Mouse (Mus musculus): ENCODE measurements around the gene Agrp. TPM values are rescaled to one million over a fixed set of nuclear protein-coding genes. Genes with fewer than 3 reads are reported as not detected.
A peak's percentile ranks its signal among the peaks of the same experiment; 100 is the strongest.

Agrp gene
- polyA plus RNA-seq (2015; fragmentation: Nextera tagmentation; extraction: Ambion mirVana): 0.43 and 1.2 TPM in 2 replicates

- H3K4me2 ChIP-seq: peak within 1 kb of the TSS; percentile 94
- peak within 1 kb of the TSS; percentile 99 for H3K9ac ChIP-seq
- ATAC-seq (ENCODE audit: low FRiP score): peak; percentile 49
- no peaks in the 10 kb centered on the region for H3K9me3 ChIP-seq
- peaks cover 39% of the 10 kb centered on the region for H3K4me1 ChIP-seq (replicated peaks)
- H3K4me3 ChIP-seq: peak within 1 kb of the TSS; percentile 88
- peaks cover under 1% of the 10 kb centered on the region; the same call in 1 of the 2 replicates for H3K36me3 ChIP-seq
- H3K27ac ChIP-seq: peak within 1 kb of the TSS; percentile 100
- WGBS: under 1% methylated on average over 49 of the region's 63 CpGs
- H3K27me3 ChIP-seq: no peaks in the 10 kb centered on the region
Observed at GRCm38 (mm10) chr8:105636963-105637510, at the start of gene Agrp. TSS of gene Agrp (minus strand) at chr8:105637393.

DNA sequence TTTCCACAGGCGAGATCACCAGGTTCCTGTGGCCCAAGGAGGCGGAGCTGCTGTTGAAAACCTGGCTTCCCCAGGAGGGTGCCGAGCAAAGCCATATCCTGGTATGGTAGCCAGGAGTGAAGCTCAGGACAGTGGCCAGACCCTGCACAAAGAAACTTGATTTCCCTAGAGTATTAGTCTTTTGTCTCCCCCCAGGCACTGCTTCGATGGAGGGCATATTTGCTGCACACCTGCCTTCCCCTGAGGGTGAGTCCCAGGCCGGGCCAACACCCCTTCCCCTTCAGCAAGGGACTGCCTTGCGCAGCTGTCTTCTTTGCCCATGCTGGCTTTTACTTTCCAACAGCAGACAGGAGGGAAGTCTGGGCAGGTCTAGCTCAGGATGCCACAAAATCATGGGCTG lies 49.4 kb upstream of the Agrp start:
- Histone ChIP-seq H3K4me2 (no peak overlapping the region), H3K9me3 (no peaks in the 10 kb centered on the region), H3K4me3 (no peak overlapping the region), H3K9ac (no peak overlapping the region), H3K36me3 (peaks cover 26% of the 10 kb centered on the region), H3K27ac (no peak overlapping the region), H3K27me3 (no peaks in the 10 kb centered on the region), H3K4me1 (replicated peaks) (peaks cover 8% of the 10 kb centered on the region)
- WGBS: 62% methylated on average over 6 of the region's 6 CpGs
- ATAC-seq (ENCODE audit: low FRiP score): no peak

DNA sequence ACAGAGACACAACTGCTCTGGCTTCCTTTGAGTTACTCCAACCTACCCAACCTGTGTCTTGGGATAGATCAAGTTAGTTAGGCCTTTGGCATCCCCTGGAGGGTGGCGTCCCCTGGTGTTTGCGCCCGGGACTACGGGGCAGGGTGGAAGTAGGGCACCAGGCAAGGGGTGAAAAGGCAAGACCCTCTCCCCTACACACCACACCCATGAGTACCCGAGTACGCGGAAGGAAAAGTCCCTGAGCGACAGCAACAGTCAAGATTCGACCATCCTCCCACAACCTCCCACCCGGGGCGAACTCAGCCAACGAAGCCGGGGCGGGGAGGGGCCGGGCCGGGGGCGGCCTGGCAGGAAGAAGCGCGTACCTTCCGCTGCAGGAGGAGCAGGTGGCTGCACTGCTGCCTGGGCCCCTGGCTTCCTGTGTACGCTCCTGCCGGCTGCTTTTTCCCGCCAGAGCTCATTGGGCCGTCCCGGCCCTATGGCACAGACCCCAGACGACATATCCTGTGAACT lies 48.7 kb upstream of the Agrp start, which contains the start of gene Carmil2:
Gene Carmil2 (plus strand): TSS at position 479 of the 513 bp plus-strand sequence.
- ATAC-seq (ENCODE audit: low FRiP score): peak; percentile 26; the same call in 1 of the 2 replicates
- 19% methylated on average over 24 of the region's 26 CpGs for WGBS
- no peak within 1 kb of the TSS for H3K9ac ChIP-seq

DNA sequence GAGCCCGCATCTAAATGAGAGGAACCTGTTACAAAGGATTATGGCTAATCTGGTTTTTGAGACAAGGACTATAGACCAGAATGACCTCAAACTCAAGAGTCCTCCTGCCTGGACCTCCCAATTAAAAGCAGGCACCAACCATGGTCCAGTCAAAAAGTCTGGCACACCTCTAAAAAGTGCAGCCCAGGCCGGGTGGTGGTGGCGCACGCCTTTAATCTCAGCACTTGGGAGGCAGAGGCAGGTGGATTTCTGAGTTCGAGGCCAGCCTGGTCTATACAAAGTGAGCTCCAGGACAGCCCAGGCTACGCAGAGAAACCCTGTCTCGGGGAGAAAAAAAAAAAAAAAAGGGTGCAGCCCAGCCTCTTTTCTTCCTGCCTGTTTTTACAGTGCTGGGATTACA lies 48.1 kb upstream of the Agrp start:
- no peaks in the 10 kb centered on the region for H3K27me3 ChIP-seq
- ATAC-seq (ENCODE audit: low FRiP score): no peak
- H3K36me3 ChIP-seq: peaks cover 38% of the 10 kb centered on the region
- H3K4me3 ChIP-seq: no peak overlapping the region
- H3K9me3 ChIP-seq: no peaks in the 10 kb centered on the region
- WGBS: 86% methylated on average over 7 of the region's 7 CpGs
- H3K4me1 ChIP-seq (replicated peaks): peaks cover 8% of the 10 kb centered on the region
- H3K4me2 ChIP-seq: no peak overlapping the region
- no peak overlapping the region for H3K27ac ChIP-seq
- no peak overlapping the region for H3K9ac ChIP-seq

More for the DNA sequence above, 48.7 kb upstream of the Agrp start, which contains the start of gene Carmil2:
- Histone ChIP-seq H3K27ac (no peak within 1 kb of the TSS), H3K9me3 (no peaks in the 10 kb centered on the region), H3K36me3 (peaks cover 33% of the 10 kb centered on the region), H3K27me3 (no peaks in the 10 kb centered on the region), H3K4me1 (replicated peaks) (peaks cover 8% of the 10 kb centered on the region), H3K4me2 (0 out of 2 replicates have a peak within 1 kb of the TSS, but pooled peaks have one; percentile 10), H3K4me3 (no peak within 1 kb of the TSS)

- peaks cover 93% of the 10 kb centered on the region for H3K36me3 ChIP-seq
- no peaks in the 10 kb centered on the region for H3K9me3 ChIP-seq
- no peaks in the 10 kb centered on the region for H3K27me3 ChIP-seq
- H3K4me1 ChIP-seq (replicated peaks): no peaks in the 10 kb centered on the region
- 89% methylated on average over 1 of the region's 1 CpGs for WGBS
- no peak overlapping the region for H3K27ac ChIP-seq
- no peak for ATAC-seq (ENCODE audit: low FRiP score)
- H3K4me3 ChIP-seq: no peak overlapping the region
- no peak overlapping the region for H3K9ac ChIP-seq
- no peak overlapping the region for H3K4me2 ChIP-seq
Observed at GRCm38 (mm10) chr8:105677891-105678290, 40.7 kb upstream of the Agrp start.

GRCm38 (mm10) chr8:105661167-105661566 lies 24.0 kb upstream of the Agrp start:
- peaks cover 24% of the 10 kb centered on the region for H3K36me3 ChIP-seq
- H3K4me3 ChIP-seq: no peak overlapping the region
- ATAC-seq (ENCODE audit: low FRiP score): no peak; the same call in 1 of the 2 replicates
- 87% methylated on average over 3 of the region's 3 CpGs for WGBS
- H3K9me3 ChIP-seq: no peaks in the 10 kb centered on the region
- H3K27ac ChIP-seq: no peak overlapping the region
- no peak overlapping the region for H3K4me2 ChIP-seq
- H3K4me1 ChIP-seq (replicated peaks): 0 out of 2 replicates have a peak, but pooled peaks cover 6% of the 10 kb centered on the region
- H3K9ac ChIP-seq: no peak overlapping the region
- H3K27me3 ChIP-seq: no peaks in the 10 kb centered on the region

DNA sequence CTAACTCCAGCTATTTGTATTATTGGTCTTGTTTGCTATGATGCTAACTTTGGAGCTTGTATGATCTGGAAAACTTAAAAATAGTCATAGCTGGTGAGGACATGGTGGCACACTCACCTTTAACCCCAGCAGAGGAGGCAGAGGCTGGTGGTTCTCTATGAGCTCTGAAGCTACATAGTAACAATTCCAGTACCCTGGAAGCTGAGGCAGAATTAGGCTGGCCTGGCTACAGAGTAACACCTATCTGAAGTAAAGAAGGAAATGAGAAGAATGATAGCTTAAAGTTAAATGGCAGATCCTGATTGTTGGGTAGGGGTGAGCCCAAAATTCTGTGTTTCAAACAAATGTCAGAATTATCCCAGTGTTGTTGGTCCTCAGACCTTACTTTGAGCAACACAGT lies 20.4 kb upstream of the Agrp start:
- no peak overlapping the region for H3K9ac ChIP-seq
- ATAC-seq (ENCODE audit: low FRiP score): no peak
- H3K27ac ChIP-seq: no peak overlapping the region
- no peaks in the 10 kb centered on the region for H3K9me3 ChIP-seq
- H3K4me2 ChIP-seq: no peak overlapping the region
- peaks cover 15% of the 10 kb centered on the region for H3K36me3 ChIP-seq
- no peak overlapping the region for H3K4me3 ChIP-seq
- no peaks in the 10 kb centered on the region for H3K27me3 ChIP-seq
- H3K4me1 ChIP-seq (replicated peaks): 0 out of 2 replicates have a peak, but pooled peaks cover 6% of the 10 kb centered on the region

DNA sequence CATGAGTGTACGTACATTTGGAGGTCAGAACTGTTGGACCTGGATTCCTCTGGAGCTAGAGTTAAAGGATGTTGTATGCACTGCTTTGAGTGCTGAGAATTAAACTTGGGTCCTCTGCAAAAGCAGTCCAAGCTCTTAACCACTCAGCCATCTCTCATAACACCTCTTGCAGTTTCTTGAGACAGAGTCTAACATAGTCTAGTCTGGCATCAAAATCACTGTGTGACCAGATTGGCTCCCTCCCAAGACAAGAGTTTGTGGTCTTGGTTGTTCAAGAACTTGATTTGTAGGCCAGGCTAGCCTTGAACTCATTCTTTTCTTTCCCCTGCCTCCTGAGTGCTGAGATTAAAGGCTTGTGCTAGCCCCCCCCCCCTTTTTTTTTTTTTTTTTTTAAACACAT lies 11.7 kb upstream of the Agrp start:
- Histone ChIP-seq H3K27ac (no peak overlapping the region), H3K4me3 (no peak overlapping the region), H3K4me1 (replicated peaks) (0 out of 2 replicates have a peak, but pooled peaks cover 3% of the 10 kb centered on the region), H3K36me3 (peaks cover 37% of the 10 kb centered on the region), H3K9me3 (no peaks in the 10 kb centered on the region), H3K9ac (no peak overlapping the region), H3K4me2 (no peak overlapping the region), H3K27me3 (no peaks in the 10 kb centered on the region)
- no peak for ATAC-seq (ENCODE audit: low FRiP score)
- WGBS: 100% methylated on average over 1 of the region's 1 CpGs

GRCm38 (mm10) chr8:105645205-105645604 lies 8.0 kb upstream of the Agrp start:
- Histone ChIP-seq H3K4me1 (replicated peaks) (peaks cover 4% of the 10 kb centered on the region; the same call in 1 of the 2 replicates), H3K27me3 (no peaks in the 10 kb centered on the region), H3K36me3 (peaks cover 31% of the 10 kb centered on the region), H3K9ac (no peak overlapping the region), H3K4me3 (no peak overlapping the region), H3K4me2 (no peak overlapping the region), H3K9me3 (no peaks in the 10 kb centered on the region), H3K27ac (no peak overlapping the region)
- WGBS: 97% methylated on average over 1 of the region's 1 CpGs
- ATAC-seq (ENCODE audit: low FRiP score): no peak

DNA sequence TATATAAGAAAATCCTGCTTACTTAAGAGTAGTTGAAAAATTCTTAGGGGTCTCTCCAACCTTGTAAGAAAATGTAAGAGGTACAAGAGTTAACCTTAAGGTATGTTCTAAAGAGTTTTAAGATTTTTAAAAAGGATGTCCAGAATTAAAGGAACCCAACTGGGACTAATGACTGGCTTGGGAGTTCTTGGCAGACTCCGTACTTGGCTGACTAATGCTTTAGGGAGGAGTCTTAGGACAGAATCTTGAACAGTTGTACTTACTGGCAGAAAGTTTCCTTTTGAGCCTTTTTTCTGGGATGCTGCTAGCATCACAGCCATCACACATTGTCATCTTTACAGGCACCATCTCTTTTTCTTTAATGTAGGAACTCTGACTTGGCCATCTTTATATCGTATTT lies 3.3 kb upstream of the Agrp start:
- Histone ChIP-seq H3K4me2 (no peak overlapping the region), H3K9me3 (no peaks in the 10 kb centered on the region), H3K9ac (no peak overlapping the region), H3K4me1 (replicated peaks) (peaks cover 32% of the 10 kb centered on the region), H3K27me3 (no peaks in the 10 kb centered on the region), H3K27ac (no peak overlapping the region), H3K4me3 (no peak overlapping the region), H3K36me3 (peaks cover 18% of the 10 kb centered on the region)
- ATAC-seq (ENCODE audit: low FRiP score): no peak
- 84% methylated on average over 2 of the region's 2 CpGs for WGBS

- no peak for ATAC-seq (ENCODE audit: low FRiP score)
- 67% methylated on average over 1 of the region's 1 CpGs for WGBS
- Histone ChIP-seq H3K27ac (0 out of 2 replicates have a peak overlapping the region, but pooled peaks have one; percentile 35), H3K4me1 (replicated peaks) (peaks cover 38% of the 10 kb centered on the region), H3K27me3 (no peaks in the 10 kb centered on the region), H3K4me2 (no peak overlapping the region), H3K9me3 (no peaks in the 10 kb centered on the region), H3K36me3 (peaks cover 11% of the 10 kb centered on the region), H3K4me3 (no peak overlapping the region), H3K9ac (no peak overlapping the region)
Observed at GRCm38 (mm10) chr8:105639835-105640234, 2.6 kb upstream of the Agrp start.

DNA sequence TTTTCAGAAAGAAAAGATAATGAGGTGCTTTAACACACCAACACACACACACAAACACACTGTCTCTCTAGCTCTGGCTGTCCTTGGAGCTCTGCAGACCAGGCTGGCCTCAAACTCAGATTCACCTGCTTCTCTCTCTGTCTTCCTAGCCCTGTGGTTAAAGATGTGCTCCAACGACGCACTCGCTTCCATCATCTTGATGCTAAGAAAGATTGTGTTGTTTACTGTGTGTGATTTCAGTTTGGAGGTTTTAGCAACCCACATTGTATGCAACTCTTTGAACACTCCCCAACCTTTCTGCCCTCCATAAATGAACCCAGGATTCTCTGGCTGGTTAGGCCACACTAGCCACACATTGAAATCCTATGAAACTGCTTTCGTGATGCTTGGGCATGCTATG lies 1.3 kb upstream of the Agrp start:
- Histone ChIP-seq H3K9ac (peak overlapping the region; percentile 99; the same call in 1 of the 2 replicates), H3K9me3 (no peaks in the 10 kb centered on the region), H3K4me3 (peak overlapping the region; percentile 88), H3K27ac (no peak overlapping the region; the same call in 1 of the 2 replicates), H3K36me3 (peaks cover 2% of the 10 kb centered on the region), H3K27me3 (no peaks in the 10 kb centered on the region), H3K4me2 (peak overlapping the region; percentile 94), H3K4me1 (replicated peaks) (peaks cover 39% of the 10 kb centered on the region)
- 92% methylated on average over 4 of the region's 4 CpGs for WGBS
- no peak for ATAC-seq (ENCODE audit: low FRiP score)

GRCm38 (mm10) chr8:105637601-105638041 lies 428 bp upstream of the Agrp start:
- no peaks in the 10 kb centered on the region for H3K36me3 ChIP-seq
- no peaks in the 10 kb centered on the region for H3K9me3 ChIP-seq
- peak overlapping the region; percentile 94 for H3K4me2 ChIP-seq
- peak overlapping the region; percentile 100 for H3K27ac ChIP-seq
- under 1% methylated on average over 11 of the region's 11 CpGs for WGBS
- no peaks in the 10 kb centered on the region for H3K27me3 ChIP-seq
- H3K9ac ChIP-seq: peak overlapping the region; percentile 99
- peak overlapping the region; percentile 88 for H3K4me3 ChIP-seq
- H3K4me1 ChIP-seq (replicated peaks): peaks cover 39% of the 10 kb centered on the region
- ATAC-seq (ENCODE audit: low FRiP score): no peak
